Mouse (Mus musculus) small intestine, adult 2 months (tissue): ENCODE measurements at regions not wholly inside any gene's neighbourhood (a gene's known extent, or its start where the extent isn't known, plus 50 kb on each side); places are given as distances from the start of the nearest gene placed in this dataset.

Source experiments
- CTCF ChIP-seq: fragments of 200-500 bp; IDR thresholded peaks from 2 replicates; pipeline ENCODE4 v1.5.1; 2012; ENCODE audit warnings: low read depth, mild to moderate bottlenecking, control low read depth, inconsistent platforms, low read length, moderate library complexity, mixed read lengths; ENCODE audit not compliant: insufficient replicate concordance, insufficient read length; ENCODE audit errors: extremely low read depth
- POLR2A ChIP-seq: fragments of 200-500 bp; IDR thresholded peaks from 2 replicates; pipeline ENCODE4 v1.6.1; 2012; ENCODE audit warnings: low read depth, mild to moderate bottlenecking, control low read depth, inconsistent platforms, low read length, moderate library complexity

GRCm38 (mm10) chr17:68134373-68134772 is 130.5 kb upstream of the Arhgap28 start:
- no peak for TF ChIP-seq CTCF
- TF ChIP-seq POLR2A, result no peak
